Mouse (Mus musculus) liver, embryonic 13.5 days (tissue): ENCODE results near the gene Itgb3. TPM values are rescaled to one million over a fixed set of nuclear protein-coding genes. Genes with fewer than 3 reads are reported as not detected.

Source experiments
- ATAC-seq: fragments of 200-750 bp; cut with Nextera tagmentation; 2 replicates; pipeline ENCODE4 v1.8.0; 2017; ENCODE audit warnings: low read depth, mild to moderate bottlenecking, moderate number of reproducible peaks, moderate library complexity
- DNase-seq: peaks from one replicate; pipeline ENCODE4 v3.0.0; 2022
- H3K27ac ChIP-seq: fragments of 300-500 bp; sonication (generic); 2 replicates; pipeline ENCODE4 v1.5.1; 2015; ENCODE audit warnings: moderate library complexity, mild to moderate bottlenecking, inconsistent platforms
- H3K27me3 ChIP-seq: fragments of 300-500 bp; sonication (generic); 2 replicates; pipeline ENCODE4 v1.6.1; 2015; ENCODE audit warnings: mild to moderate bottlenecking, inconsistent platforms
- H3K36me3 ChIP-seq: fragments of 300-500 bp; sonication (generic); 2 replicates; pipeline ENCODE4 v1.6.1; 2015; ENCODE audit warnings: mild to moderate bottlenecking, inconsistent platforms
- H3K4me1 ChIP-seq: fragments of 300-500 bp; sonication (generic); replicated peaks from 2 replicates; pipeline ENCODE4 v1.6.1; 2015; ENCODE audit warnings: inconsistent platforms
- H3K4me2 ChIP-seq: fragments of 300-500 bp; sonication (generic); 2 replicates; pipeline ENCODE4 v1.6.1; 2015; ENCODE audit warnings: inconsistent platforms, mild to moderate bottlenecking, moderate library complexity
- H3K4me3 ChIP-seq: fragments of 300-500 bp; sonication (generic); replicated peaks from 2 replicates; pipeline ENCODE4 v1.5.1; 2015; ENCODE audit warnings: mild to moderate bottlenecking, inconsistent platforms
- H3K9ac ChIP-seq: fragments of 300-500 bp; sonication (generic); 2 replicates; pipeline ENCODE4 v1.6.1; 2015; ENCODE audit warnings: mild to moderate bottlenecking, inconsistent platforms
- H3K9me3 ChIP-seq: fragments of 300-500 bp; sonication (generic); replicated peaks from 2 replicates; pipeline ENCODE4 v1.6.1; 2016; ENCODE audit warnings: inconsistent platforms
- WGBS: fragments of 180-500 bp; shearing (Covaris S2); methylation state at CpG from one replicate; pipeline ENCODE4 v1.1.7; 2015; ENCODE audit not compliant: insufficient replicate concordance; 5-methylcytosine and 5-hydroxymethylcytosine counted together
- polyA plus RNA-seq: library from polyadenylated mRNA; unstranded; fragments of >200 nt; fragmentation: Nextera tagmentation; extraction: Ambion mirVana; gene quantifications from 2 replicates; pipeline ENCODE4 v1.2.1, GENCODE M21; 2015

Gene Itgb3
- polyA plus RNA-seq, 1 experiment from 2014 or later, result 16.5 TPM

GRCm38 (mm10) chr11:104608249-104608920 is 585 bp downstream of the Itgb3 start:
- Histone ChIP-seq H3K27me3 (peaks cover 81% of the 10 kb centered on the region), H3K4me1 (peaks cover 28% of the 10 kb centered on the region), H3K4me3 (peak overlapping the region; percentile 52), H3K36me3 (no peaks in the 10 kb centered on the region), H3K4me2 (peak overlapping the region; percentile 68), H3K9ac (peak overlapping the region; percentile 39; the same call in 1 of the 2 replicates), H3K27ac (no peak overlapping the region), H3K9me3 (no peaks in the 10 kb centered on the region)
- DNase-seq, result no peak
- 1% methylated on average over 23 of the region's 23 CpGs for WGBS
- no peak for ATAC-seq

- DNase-seq (no peak), ATAC-seq (no peak)
- WGBS, result 15% methylated on average over 6 of the region's 6 CpGs
- H3K9me3 ChIP-seq, result no peaks in the 10 kb centered on the region
- no peaks in the 10 kb centered on the region for H3K36me3 ChIP-seq
- peak overlapping the region; percentile 68 for H3K4me2 ChIP-seq
- H3K27ac ChIP-seq, result no peak overlapping the region
- H3K27me3 ChIP-seq, result peaks cover 87% of the 10 kb centered on the region
- peak overlapping the region; percentile 52; the same call in 1 of the 2 replicates for H3K4me3 ChIP-seq
- H3K9ac ChIP-seq, result no peak overlapping the region
- peaks cover 36% of the 10 kb centered on the region for H3K4me1 ChIP-seq
These were observed 1.4 kb downstream of the Itgb3 start for GRCm38 (mm10) chr11:104609033-104609684.

- Histone ChIP-seq H3K4me3 (peak overlapping the region; percentile 4; the same call in 1 of the 2 replicates), H3K27me3 (peaks cover 84% of the 10 kb centered on the region)
- DNase-seq, result no peak
These were observed 1.9 kb downstream of the Itgb3 start for GRCm38 (mm10) chr11:104609733-104610132.

GRCm38 (mm10) chr11:104611579-104612151 is 3.9 kb downstream of the Itgb3 start:
- H3K4me2 ChIP-seq, result no peak overlapping the region
- H3K27me3 ChIP-seq, result peaks cover 68% of the 10 kb centered on the region
- no peak overlapping the region for H3K9ac ChIP-seq
- H3K4me3 ChIP-seq, result no peak overlapping the region
- peaks cover 50% of the 10 kb centered on the region for H3K4me1 ChIP-seq
- H3K9me3 ChIP-seq, result no peaks in the 10 kb centered on the region
- 10% methylated on average over 4 of the region's 4 CpGs for WGBS
- no peaks in the 10 kb centered on the region for H3K36me3 ChIP-seq
- DNase-seq (no peak), ATAC-seq (peak; percentile 46; the same call in 1 of the 2 replicates)
- no peak overlapping the region for H3K27ac ChIP-seq

More at GRCm38 (mm10) chr11:104609733-104610132, 1.9 kb downstream of the Itgb3 start:
- Histone ChIP-seq H3K4me2 (no peak overlapping the region), H3K9ac (no peak overlapping the region), H3K27ac (no peak overlapping the region), H3K4me1 (peaks cover 41% of the 10 kb centered on the region), H3K36me3 (no peaks in the 10 kb centered on the region), H3K9me3 (no peaks in the 10 kb centered on the region)
- no peak for ATAC-seq
- 38% methylated on average over 4 of the region's 4 CpGs for WGBS

- H3K4me3 ChIP-seq, result no peak overlapping the region
- ATAC-seq (no peak), DNase-seq (no peak)
- no peak overlapping the region for H3K9ac ChIP-seq
- WGBS, result 24% methylated on average over 10 of the region's 10 CpGs
- H3K36me3 ChIP-seq, result no peaks in the 10 kb centered on the region
- no peaks in the 10 kb centered on the region for H3K9me3 ChIP-seq
- H3K27ac ChIP-seq, result no peak overlapping the region
- H3K4me1 ChIP-seq, result peaks cover 43% of the 10 kb centered on the region
- H3K27me3 ChIP-seq, result peaks cover 62% of the 10 kb centered on the region
- no peak overlapping the region for H3K4me2 ChIP-seq
These were observed 5.8 kb downstream of the Itgb3 start for GRCm38 (mm10) chr11:104613551-104613950.

GRCm38 (mm10) chr11:104614130-104614529 is 6.3 kb downstream of the Itgb3 start:
- DNase-seq (no peak), ATAC-seq (peak; percentile 48; the same call in 1 of the 2 replicates)
- H3K36me3 ChIP-seq, result no peaks in the 10 kb centered on the region
- H3K27me3 ChIP-seq, result peaks cover 59% of the 10 kb centered on the region
- WGBS, result 5% methylated on average over 2 of the region's 2 CpGs
- H3K4me3 ChIP-seq, result no peak overlapping the region
- H3K9ac ChIP-seq, result no peak overlapping the region
- H3K4me2 ChIP-seq, result no peak overlapping the region
- no peaks in the 10 kb centered on the region for H3K9me3 ChIP-seq
- H3K27ac ChIP-seq, result no peak overlapping the region
- H3K4me1 ChIP-seq, result peaks cover 47% of the 10 kb centered on the region

- Histone ChIP-seq H3K36me3 (no peaks in the 10 kb centered on the region), H3K9me3 (no peaks in the 10 kb centered on the region), H3K27me3 (peaks cover 41% of the 10 kb centered on the region), H3K4me2 (no peak overlapping the region), H3K4me3 (no peak overlapping the region), H3K4me1 (peaks cover 63% of the 10 kb centered on the region), H3K9ac (no peak overlapping the region), H3K27ac (no peak overlapping the region)
- WGBS, result 17% methylated on average over 5 of the region's 5 CpGs
- DNase-seq (no peak), ATAC-seq (no peak)
These were observed 8.4 kb downstream of the Itgb3 start for GRCm38 (mm10) chr11:104616182-104616581.

- Histone ChIP-seq H3K36me3 (no peaks in the 10 kb centered on the region), H3K9me3 (no peaks in the 10 kb centered on the region), H3K4me2 (no peak overlapping the region), H3K9ac (no peak overlapping the region), H3K27me3 (peaks cover 22% of the 10 kb centered on the region), H3K4me1 (peaks cover 73% of the 10 kb centered on the region), H3K4me3 (no peak overlapping the region), H3K27ac (no peak overlapping the region; the same call in 1 of the 2 replicates)
- DNase-seq (no peak), ATAC-seq (no peak)
- 10% methylated on average over 6 of the region's 6 CpGs for WGBS
These were observed 10.9 kb downstream of the Itgb3 start for GRCm38 (mm10) chr11:104618638-104619076.

- 40% methylated on average over 13 of the region's 13 CpGs for WGBS
- DNase-seq (no peak), ATAC-seq (no peak)
- H3K9me3 ChIP-seq, result no peaks in the 10 kb centered on the region
- H3K4me1 ChIP-seq, result peaks cover 71% of the 10 kb centered on the region
- no peaks in the 10 kb centered on the region for H3K36me3 ChIP-seq
- no peak overlapping the region for H3K4me3 ChIP-seq
- H3K9ac ChIP-seq, result no peak overlapping the region
- peaks cover 19% of the 10 kb centered on the region for H3K27me3 ChIP-seq
- no peak overlapping the region for H3K27ac ChIP-seq
- peak overlapping the region; percentile 18; the same call in 1 of the 2 replicates for H3K4me2 ChIP-seq
These were observed 11.6 kb downstream of the Itgb3 start for GRCm38 (mm10) chr11:104619084-104620022.

- ATAC-seq (peak; percentile 77), DNase-seq (peak; percentile 19)
- no peak overlapping the region for H3K9ac ChIP-seq
- H3K4me3 ChIP-seq, result no peak overlapping the region
- H3K27ac ChIP-seq, result no peak overlapping the region
- H3K27me3 ChIP-seq, result peaks cover 12% of the 10 kb centered on the region; the same call in 1 of the 2 replicates
- peaks cover 88% of the 10 kb centered on the region for H3K4me1 ChIP-seq
- H3K9me3 ChIP-seq, result no peaks in the 10 kb centered on the region
- peak overlapping the region; percentile 27 for H3K4me2 ChIP-seq
- 19% methylated on average over 12 of the region's 12 CpGs for WGBS
- no peaks in the 10 kb centered on the region for H3K36me3 ChIP-seq
These were observed 14.5 kb downstream of the Itgb3 start for GRCm38 (mm10) chr11:104622040-104622962.
